Mouse (Mus musculus) liver, embryonic 14.5 days (tissue): ENCODE data around the gene Tom1l2.

Experiments used
- CTCF ChIP-seq: IDR thresholded peaks from 2 replicates; pipeline ENCODE4 v1.5.1; 2016; ENCODE audit warnings: antibody characterized with exemption, low read depth, control low read depth
- EP300 ChIP-seq: IDR thresholded peaks from 2 replicates; pipeline ENCODE4 v1.6.1; 2016; ENCODE audit warnings: antibody characterized with exemption, low read depth

DNA sequence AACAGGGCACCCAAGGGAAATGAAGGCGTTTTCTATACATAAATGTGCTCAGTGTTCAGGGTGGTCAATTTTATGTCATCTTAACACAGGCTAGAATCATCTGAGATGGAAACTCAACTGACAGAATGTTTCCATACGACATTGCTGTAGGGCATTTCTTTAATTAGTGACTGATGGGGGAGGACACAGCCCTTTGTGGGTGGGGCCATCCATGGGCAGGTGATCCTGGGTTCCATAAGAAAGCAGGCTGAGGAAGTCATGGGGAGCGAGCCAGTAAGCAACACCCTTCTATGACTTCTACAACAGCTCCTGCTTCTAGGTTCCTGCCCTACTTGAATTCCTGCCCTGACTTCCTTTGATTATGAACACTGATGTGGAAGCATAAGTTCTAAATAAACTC, 54.9 kb downstream of the Tom1l2 start:
- TF ChIP-seq CTCF (no peak), EP300 (no peak)
